Mouse (Mus musculus): ENCODE data around the gene Ripk3. TPM values are rescaled to one million over a fixed set of nuclear protein-coding genes. Genes with fewer than 3 reads are reported as not detected.

Gene Ripk3
- 1 to 10 TPM; 1.4 to 1.8 TPM for total RNA-seq (2021)

GRCm38 (mm10) chr14:55788256-55789050, at the start of gene Ripk3:
TSS of gene Ripk3 (minus strand) at chr14:55788865.
- intact Hi-C loops (cut with DNase I), result no loop called here

GRCm38 (mm10) chr14:55838312-55838711, 49.6 kb upstream of the Ripk3 start:
- intact Hi-C loops (cut with DNase I), result no loop called here

More at GRCm38 (mm10) chr14:55788256-55789050, at the start of gene Ripk3:
- no peak for DNase-seq

GRCm38 (mm10) chr14:55834808-55835533, 46.3 kb upstream of the Ripk3 start:
- no peak for DNase-seq
- intact Hi-C loops (cut with DNase I), result no loop called here

More at GRCm38 (mm10) chr14:55838312-55838711, 49.6 kb upstream of the Ripk3 start:
- DNase-seq, result no peak

GRCm38 (mm10) chr14:55833126-55833525, 44.5 kb upstream of the Ripk3 start:
- DNase-seq, result no peak
- intact Hi-C loops (cut with DNase I), result no loop called here

- DNase-seq, result no peak
- intact Hi-C loops (cut with DNase I), result no loop called here
These were observed 41.7 kb upstream of the Ripk3 start for GRCm38 (mm10) chr14:55830331-55830730.

- intact Hi-C loops (cut with DNase I), result no loop called here
- DNase-seq, result no peak
These were observed 41.2 kb upstream of the Ripk3 start for GRCm38 (mm10) chr14:55829854-55830253.

GRCm38 (mm10) chr14:55828716-55829263, 40.1 kb upstream of the Ripk3 start:
- intact Hi-C loops (cut with DNase I), result no loop called here
- no peak for DNase-seq

- intact Hi-C loops (cut with DNase I), result no loop called here
- DNase-seq, result peak; percentile 24
These were observed 38.1 kb upstream of the Ripk3 start for GRCm38 (mm10) chr14:55826551-55827340.

- intact Hi-C loops (cut with DNase I), result no loop called here
- DNase-seq, result peak; percentile 16
These were observed 37.5 kb upstream of the Ripk3 start for GRCm38 (mm10) chr14:55826142-55826541.

- intact Hi-C loops (cut with DNase I), result no loop called here
- DNase-seq, result peak; percentile 81
These were observed 36.8 kb upstream of the Ripk3 start for GRCm38 (mm10) chr14:55825216-55826051.

GRCm38 (mm10) chr14:55824481-55825215, 36.0 kb upstream of the Ripk3 start:
- DNase-seq, result peak; percentile 55
- intact Hi-C loops (cut with DNase I), result loop anchor here (5.0 kb wide), 1 partner anchor 38 kb away; no protein-coding TSS in a partner anchor

GRCm38 (mm10) chr14:55824001-55824480, 35.4 kb upstream of the Ripk3 start:
- intact Hi-C loops (cut with DNase I), result loop anchor here (5.0 kb wide), 1 partner anchor 38 kb away; no protein-coding TSS in a partner anchor
- DNase-seq, result peak; percentile 40

GRCm38 (mm10) chr14:55822991-55823762, 34.5 kb upstream of the Ripk3 start, which contains the start of gene Nfatc4:
TSS of gene Nfatc4 (plus strand) at chr14:55823144.
- intact Hi-C loops (cut with DNase I), result loop anchor here (5.0 kb wide), 1 partner anchor 39 kb away; no protein-coding TSS in a partner anchor
- DNase-seq, result peak; percentile 87

GRCm38 (mm10) chr14:55822435-55822990, 33.8 kb upstream of the Ripk3 start:
- DNase-seq, result peak; percentile 84
- intact Hi-C loops (cut with DNase I), result loop anchor here (5.0 kb wide), 1 partner anchor 40 kb away; no protein-coding TSS in a partner anchor

GRCm38 (mm10) chr14:55820576-55820975, 31.9 kb upstream of the Ripk3 start:
- intact Hi-C loops (cut with DNase I), result loop anchor here (5.0 kb wide), 1 partner anchor 42 kb away; no protein-coding TSS in a partner anchor
- no peak for DNase-seq

- DNase-seq, result no peak
- intact Hi-C loops (cut with DNase I), result loop anchor here (5.0 kb wide), 1 partner anchor 42 kb away; no protein-coding TSS in a partner anchor
These were observed 31.3 kb upstream of the Ripk3 start for GRCm38 (mm10) chr14:55819845-55820405.

GRCm38 (mm10) chr14:55815310-55815751, 26.7 kb upstream of the Ripk3 start:
- DNase-seq, result peak; percentile 46
- intact Hi-C loops (cut with DNase I), result no loop called here

All from left cerebral cortex, postnatal 4 days (tissue).